Mouse (Mus musculus): ENCODE results near the gene Togaram2. TPM values are rescaled to one million over a fixed set of nuclear protein-coding genes. Genes with fewer than 3 reads are reported as not detected.
"Not testable (repeated sequence)": the region's sequence is repeated elsewhere in the genome, so short reads cannot be mapped to it uniquely, and the experiment has no call there.

Togaram2 gene
- not detected in 2 replicates for polyA plus RNA-seq (2012; ENCODE audit: insufficient read depth, low replicate concordance)

DNA sequence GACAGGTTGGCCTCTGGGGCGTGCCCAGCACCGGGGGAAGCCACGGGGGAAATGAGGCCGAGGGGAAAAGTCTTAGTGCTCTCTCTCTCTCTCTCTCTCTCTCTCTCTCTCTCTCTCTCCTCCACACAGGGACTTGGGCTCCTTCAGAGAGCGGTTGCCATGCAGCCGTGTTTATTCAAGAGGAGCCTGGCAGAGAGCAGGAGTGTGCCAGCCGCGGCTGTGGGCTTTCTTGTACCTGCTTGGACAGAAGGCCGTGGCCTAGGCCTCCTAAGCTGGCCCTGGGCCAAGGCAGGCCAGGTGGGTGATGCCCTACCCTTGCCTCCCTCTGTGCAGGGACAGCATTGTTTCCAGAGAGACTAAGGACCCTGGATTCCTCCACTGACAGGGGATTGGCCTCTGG lies at the start of gene Togaram2:
Togaram2 (plus strand) TSS at position 170 of the 400 bp plus-strand sequence.
- H3K27me3 ChIP-seq (replicated peaks): peaks cover 25% of the 10 kb centered on the region
- TF ChIP-seq FLI1 (IDR thresholded peaks at IDR 0.05; ENCODE audit: low read length) (no peak), GATA1 (IDR thresholded peaks at IDR 0.05; ENCODE audit: borderline replicate concordance, low read length) (no peak)
- H3K36me3 ChIP-seq (replicated peaks; ENCODE audit: low read length): no peaks in the 10 kb centered on the region
- H3K4me3 ChIP-seq (replicated peaks): no peak within 1 kb of the TSS
- no peaks in the 10 kb centered on the region for H3K4me1 ChIP-seq
- peaks cover 8% of the 10 kb centered on the region for H3K9me3 ChIP-seq

DNA sequence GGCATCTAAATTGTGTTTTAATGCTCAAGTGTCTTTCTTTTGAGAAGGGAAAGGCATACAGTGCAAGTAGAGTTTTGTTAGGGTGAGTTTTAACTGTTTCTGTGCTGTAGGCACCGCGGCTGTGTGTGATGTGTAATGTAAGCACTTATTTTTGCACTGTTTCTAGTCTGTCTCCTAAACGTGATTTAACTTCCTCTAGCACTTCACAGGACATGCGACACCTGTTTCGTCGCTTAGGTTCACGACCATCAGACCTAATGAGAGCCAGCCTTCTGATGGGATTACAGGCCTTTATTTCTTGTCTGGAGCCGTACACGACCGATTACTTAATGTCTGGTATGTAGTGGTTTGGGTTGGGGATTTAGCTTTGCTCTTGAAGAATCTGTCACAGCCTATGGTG lies 41.3 kb upstream of the Togaram2 start:
- H3K36me3 ChIP-seq (replicated peaks; ENCODE audit: low read length): peaks cover 94% of the 10 kb centered on the region
- peaks cover 12% of the 10 kb centered on the region for H3K4me1 ChIP-seq
- TF ChIP-seq FLI1 (IDR thresholded peaks at IDR 0.05; ENCODE audit: low read length) (no peak), GATA1 (IDR thresholded peaks at IDR 0.05; ENCODE audit: borderline replicate concordance, low read length) (no peak)
- H3K4me3 ChIP-seq (replicated peaks): no peak overlapping the region
- no peaks in the 10 kb centered on the region for H3K27me3 ChIP-seq (replicated peaks)
- no peaks in the 10 kb centered on the region for H3K9me3 ChIP-seq

GRCm38 (mm10) chr17:71633350-71633749 lies 39.7 kb upstream of the Togaram2 start:
- peaks cover 94% of the 10 kb centered on the region for H3K36me3 ChIP-seq (replicated peaks; ENCODE audit: low read length)
- peaks cover 25% of the 10 kb centered on the region for H3K4me1 ChIP-seq
- no peaks in the 10 kb centered on the region for H3K9me3 ChIP-seq
- TF ChIP-seq FLI1 (IDR thresholded peaks at IDR 0.05; ENCODE audit: low read length) (no peak), GATA1 (IDR thresholded peaks at IDR 0.05; ENCODE audit: borderline replicate concordance, low read length) (no peak)
- no peak overlapping the region for H3K4me3 ChIP-seq (replicated peaks)
- no peaks in the 10 kb centered on the region for H3K27me3 ChIP-seq (replicated peaks)

DNA sequence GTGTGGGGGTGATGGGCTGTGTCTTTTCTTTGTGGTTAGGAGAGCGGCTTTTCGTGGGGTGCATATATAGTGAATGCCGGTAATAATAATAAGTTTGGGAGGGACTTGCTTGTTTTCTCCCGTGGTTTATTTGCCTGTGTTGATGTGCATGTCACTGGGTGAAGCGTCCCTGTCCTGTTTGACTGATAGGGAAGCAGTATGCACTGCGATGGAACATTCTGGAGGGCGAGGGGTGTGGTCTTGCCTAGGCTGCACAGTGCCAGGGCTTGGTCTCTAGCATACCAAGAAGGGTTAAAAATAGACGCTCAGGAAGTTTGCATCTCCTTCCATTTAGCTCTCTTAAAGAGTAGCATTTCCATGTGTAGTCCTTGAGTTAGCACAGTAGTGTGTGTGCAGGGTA lies 36.3 kb upstream of the Togaram2 start:
- no peaks in the 10 kb centered on the region for H3K27me3 ChIP-seq (replicated peaks)
- H3K4me1 ChIP-seq: peaks cover 35% of the 10 kb centered on the region
- peak overlapping the region; percentile 29 for H3K4me3 ChIP-seq (replicated peaks)
- H3K9me3 ChIP-seq: no peaks in the 10 kb centered on the region
- peaks cover 95% of the 10 kb centered on the region for H3K36me3 ChIP-seq (replicated peaks; ENCODE audit: low read length)
- TF ChIP-seq GATA1 (IDR thresholded peaks at IDR 0.05; ENCODE audit: borderline replicate concordance, low read length) (no peak), FLI1 (IDR thresholded peaks at IDR 0.05; ENCODE audit: low read length) (no peak)

DNA sequence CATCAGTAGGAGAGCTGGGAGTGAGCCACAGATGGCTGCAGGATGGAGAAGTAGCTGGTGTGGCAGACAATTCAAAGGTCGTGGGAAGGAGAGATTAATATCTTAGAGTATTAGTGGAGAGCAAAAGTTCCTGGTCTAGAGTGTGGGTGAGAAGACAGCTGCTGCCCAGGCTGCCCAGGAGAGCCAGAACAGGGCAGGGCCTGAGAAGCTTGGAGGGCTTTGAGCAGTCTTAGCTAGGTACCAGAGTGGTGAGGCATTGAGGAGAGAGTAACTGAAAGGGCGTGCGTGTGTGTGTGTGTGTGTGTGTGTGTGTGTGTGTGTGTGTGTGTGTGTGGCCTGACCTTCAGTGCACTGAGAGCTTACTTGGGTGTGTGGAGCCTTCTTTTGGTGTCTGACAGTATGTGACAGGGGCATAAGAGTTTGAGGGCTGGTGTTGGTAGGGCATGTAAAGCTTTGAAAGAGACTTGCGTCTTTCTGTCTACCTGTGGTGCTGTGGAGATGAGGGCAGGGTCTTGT lies 35.3 kb upstream of the Togaram2 start:
- Histone ChIP-seq H3K36me3 (replicated peaks; ENCODE audit: low read length) (peaks cover 97% of the 10 kb centered on the region), H3K4me1 (peaks cover 35% of the 10 kb centered on the region), H3K4me3 (replicated peaks) (no peak overlapping the region), H3K9me3 (no peaks in the 10 kb centered on the region), H3K27me3 (replicated peaks) (no peaks in the 10 kb centered on the region)
- TF ChIP-seq FLI1 (IDR thresholded peaks at IDR 0.05; ENCODE audit: low read length): no peak
- no peak for TF ChIP-seq GATA1 (IDR thresholded peaks at IDR 0.05; ENCODE audit: borderline replicate concordance, low read length)

DNA sequence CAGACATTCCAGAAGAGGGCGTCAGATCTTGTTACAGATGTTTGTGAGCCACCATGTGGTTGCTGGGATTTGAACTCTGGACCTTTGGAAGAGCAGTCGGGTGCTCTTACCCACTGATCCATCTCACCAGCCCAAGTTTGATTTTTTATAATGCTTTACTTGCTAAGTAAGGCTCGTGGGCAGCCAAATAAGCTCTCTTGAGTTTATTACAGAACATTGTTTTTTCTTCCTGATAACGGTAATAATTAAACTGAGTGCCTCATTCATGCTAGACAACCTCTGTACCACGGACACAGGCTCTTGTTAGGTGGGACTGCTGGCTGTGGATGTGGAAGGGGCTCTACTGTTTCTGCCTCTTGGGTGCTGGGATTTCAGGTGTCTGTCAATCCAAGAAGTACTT lies 34.0 kb upstream of the Togaram2 start:
- H3K4me3 ChIP-seq (replicated peaks); H3K9me3 ChIP-seq; H3K27me3 ChIP-seq (replicated peaks): not testable (repeated sequence)
- peaks cover 95% of the 10 kb centered on the region for H3K36me3 ChIP-seq (replicated peaks; ENCODE audit: low read length)
- H3K4me1 ChIP-seq: peaks cover 35% of the 10 kb centered on the region

GRCm38 (mm10) chr17:71640421-71641085 lies 32.5 kb upstream of the Togaram2 start:
- Histone ChIP-seq H3K9me3 (no peaks in the 10 kb centered on the region), H3K36me3 (replicated peaks; ENCODE audit: low read length) (peaks cover 94% of the 10 kb centered on the region), H3K4me3 (replicated peaks) (no peak overlapping the region), H3K27me3 (replicated peaks) (no peaks in the 10 kb centered on the region), H3K4me1 (peaks cover 35% of the 10 kb centered on the region)
- no peak for TF ChIP-seq FLI1 (IDR thresholded peaks at IDR 0.05; ENCODE audit: low read length)
- TF ChIP-seq GATA1 (IDR thresholded peaks at IDR 0.05; ENCODE audit: borderline replicate concordance, low read length): no peak

GRCm38 (mm10) chr17:71642190-71642589 lies 30.9 kb upstream of the Togaram2 start:
- TF ChIP-seq GATA1 (IDR thresholded peaks at IDR 0.05; ENCODE audit: borderline replicate concordance, low read length) (no peak), FLI1 (IDR thresholded peaks at IDR 0.05; ENCODE audit: low read length) (no peak)
- H3K36me3 ChIP-seq (replicated peaks; ENCODE audit: low read length): peaks cover 94% of the 10 kb centered on the region

GRCm38 (mm10) chr17:71650011-71650410 lies 23.1 kb upstream of the Togaram2 start:
- H3K9me3 ChIP-seq: no peaks in the 10 kb centered on the region
- H3K36me3 ChIP-seq (replicated peaks; ENCODE audit: low read length): peaks cover 91% of the 10 kb centered on the region
- peaks cover 4% of the 10 kb centered on the region for H3K4me1 ChIP-seq
- no peak overlapping the region for H3K4me3 ChIP-seq (replicated peaks)
- TF ChIP-seq GATA1 (IDR thresholded peaks at IDR 0.05; ENCODE audit: borderline replicate concordance, low read length) (no peak), FLI1 (IDR thresholded peaks at IDR 0.05; ENCODE audit: low read length) (no peak)
- no peaks in the 10 kb centered on the region for H3K27me3 ChIP-seq (replicated peaks)

More at GRCm38 (mm10) chr17:71642190-71642589, 30.9 kb upstream of the Togaram2 start:
- no peaks in the 10 kb centered on the region for H3K27me3 ChIP-seq (replicated peaks)
- H3K4me3 ChIP-seq (replicated peaks): no peak overlapping the region
- peaks cover 19% of the 10 kb centered on the region for H3K4me1 ChIP-seq
- H3K9me3 ChIP-seq: no peaks in the 10 kb centered on the region

DNA sequence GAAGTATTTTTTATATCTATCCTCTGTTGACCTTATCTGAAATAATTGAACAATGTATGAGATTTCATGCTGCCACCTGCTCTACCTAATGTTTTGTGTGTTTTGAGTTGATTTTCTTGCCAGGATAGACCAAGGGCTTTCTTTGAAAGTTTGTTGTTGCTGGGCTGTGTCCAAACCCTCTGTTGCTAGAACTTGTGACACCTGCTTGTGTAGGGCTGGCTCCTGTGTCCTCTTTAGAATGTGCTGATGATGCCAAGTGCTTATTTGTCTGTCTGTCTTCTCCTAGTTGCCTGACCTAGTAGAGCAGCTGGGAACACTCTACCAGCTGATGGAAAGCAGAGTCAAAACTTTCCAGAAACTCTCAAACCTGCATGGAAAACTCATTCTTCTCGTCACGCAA lies 20.6 kb upstream of the Togaram2 start:
- peaks cover 10% of the 10 kb centered on the region for H3K4me1 ChIP-seq
- no peak for TF ChIP-seq GATA1 (IDR thresholded peaks at IDR 0.05; ENCODE audit: borderline replicate concordance, low read length)
- H3K36me3 ChIP-seq (replicated peaks; ENCODE audit: low read length): peaks cover 90% of the 10 kb centered on the region
- no peaks in the 10 kb centered on the region for H3K9me3 ChIP-seq
- H3K27me3 ChIP-seq (replicated peaks): no peaks in the 10 kb centered on the region
- no peak overlapping the region for H3K4me3 ChIP-seq (replicated peaks)

Data from megakaryocyte, embryonic 14.5 days (primary cell).